Mouse (Mus musculus) forelimb bud, embryonic 11.5 days (tissue): Measurements from ENCODE around the gene Mgat5.

Experiments
- DNase-seq: peaks from one replicate; pipeline ENCODE4 v3.0.0-alpha.2; 2012; ENCODE audit warnings: low read depth, low spot score

Gene Mgat5

DNA sequence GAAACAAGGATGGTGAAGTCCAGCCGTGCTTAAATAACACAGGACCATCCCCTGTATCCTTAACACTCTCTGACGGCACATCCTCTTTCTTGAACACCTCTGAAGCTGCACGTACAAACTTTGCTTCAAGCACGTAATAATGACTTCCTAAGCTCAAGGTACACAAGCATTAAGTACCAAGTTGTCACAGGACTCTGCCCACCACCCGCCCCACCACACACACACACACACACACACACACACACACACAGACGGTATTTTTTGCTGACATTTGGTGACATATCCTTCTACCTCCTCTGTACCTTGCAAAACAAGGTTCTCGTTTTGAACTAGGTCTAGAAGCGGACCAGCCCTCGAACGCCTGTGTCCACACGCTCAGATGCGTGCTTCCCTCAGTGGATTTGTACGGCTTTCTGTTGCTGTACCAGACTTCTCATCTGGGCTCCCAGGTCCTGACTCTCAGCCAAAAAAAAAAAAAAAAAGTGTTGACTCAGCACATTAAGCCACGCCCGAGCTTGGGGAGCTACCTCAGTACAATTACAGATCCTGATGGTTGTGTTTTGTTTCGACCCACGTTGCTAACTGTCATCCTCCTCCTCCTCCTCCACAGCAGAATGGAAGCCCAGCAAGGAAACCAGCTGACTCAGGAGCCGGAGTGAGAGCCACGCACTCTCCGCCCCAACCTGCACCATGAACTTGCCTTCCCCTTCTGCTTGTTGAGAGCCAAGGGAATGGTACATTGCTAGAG, 101.4 kb downstream of the Mgat5 start:
- no peak for DNase-seq

DNA sequence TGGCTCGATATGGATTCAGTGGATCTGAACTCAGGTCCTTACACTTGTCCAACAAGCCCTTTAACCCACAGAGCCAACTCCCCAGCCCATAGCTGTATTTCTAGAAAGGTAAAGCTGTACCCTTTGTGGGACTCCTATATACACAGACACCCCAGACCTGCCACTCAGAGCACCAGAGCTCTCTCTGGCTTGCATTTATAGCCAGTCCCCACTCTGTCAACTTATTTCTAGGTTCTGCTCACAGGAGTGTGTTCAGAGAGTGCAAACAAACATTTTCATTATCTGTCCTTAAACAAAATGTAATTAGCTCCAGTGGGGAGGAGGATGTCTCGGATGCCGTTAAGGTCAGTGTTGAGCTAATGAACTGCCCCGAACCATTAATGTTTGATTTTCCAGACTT, 102.5 kb downstream of the Mgat5 start:
- no peak for DNase-seq

DNA sequence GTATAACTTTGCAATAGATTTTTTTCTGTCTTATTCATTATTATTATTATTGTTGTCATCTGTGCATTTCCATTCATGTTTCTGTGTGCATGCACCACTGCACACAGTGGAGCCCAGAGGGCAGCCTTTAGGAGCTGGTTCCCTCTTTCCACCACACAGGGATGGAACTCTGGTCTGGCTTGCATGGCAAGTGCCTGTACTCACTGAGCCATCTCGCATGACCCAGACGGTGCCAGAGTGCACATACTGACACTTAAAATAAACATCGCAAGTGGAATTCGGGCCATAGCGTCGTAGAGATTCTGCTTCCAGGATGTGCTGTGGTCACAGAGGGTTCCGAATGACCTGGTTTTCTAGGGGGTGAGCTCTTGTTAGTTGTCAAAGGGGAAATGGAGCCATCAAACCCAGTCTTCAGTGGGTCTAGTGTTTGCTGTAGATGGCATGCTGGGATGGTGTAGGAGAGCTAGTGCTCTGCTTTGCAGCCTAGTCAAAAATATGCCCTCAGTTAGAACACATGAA, 103.5 kb downstream of the Mgat5 start:
- no peak for DNase-seq

DNA sequence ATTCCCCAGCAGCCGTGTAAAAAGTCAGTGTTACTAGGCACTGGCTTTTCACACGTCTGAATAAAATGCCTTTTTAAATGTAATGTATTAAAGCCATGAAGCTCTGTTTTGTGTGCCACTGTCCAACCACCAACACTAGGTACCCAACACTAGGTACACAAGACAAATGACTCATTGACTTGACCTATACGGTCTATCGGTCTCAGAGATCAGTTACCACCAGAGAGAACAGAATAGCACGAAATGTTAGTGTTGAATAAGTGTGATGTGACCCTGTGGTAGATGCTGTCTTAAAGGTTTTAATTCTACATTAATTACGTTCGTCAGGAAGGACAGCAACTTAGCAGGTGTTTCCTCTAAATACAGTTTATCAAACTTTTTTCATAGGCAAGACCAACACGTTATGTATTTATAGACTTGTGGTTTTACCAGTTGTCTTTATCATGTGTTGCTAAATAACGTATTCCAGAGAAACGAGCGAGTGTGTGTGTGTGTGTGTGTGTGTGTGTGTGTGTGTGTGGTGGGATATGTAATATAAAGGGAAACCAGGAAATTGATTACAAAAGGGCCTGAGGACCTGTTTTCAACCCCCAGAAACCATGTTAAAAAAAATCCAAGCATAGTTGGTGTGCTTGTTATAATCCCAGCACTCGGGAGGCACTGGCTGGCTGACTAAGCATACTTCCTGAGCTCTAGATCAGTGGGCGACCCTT, 104.3 kb downstream of the Mgat5 start:
- DNase-seq, result no peak

DNA sequence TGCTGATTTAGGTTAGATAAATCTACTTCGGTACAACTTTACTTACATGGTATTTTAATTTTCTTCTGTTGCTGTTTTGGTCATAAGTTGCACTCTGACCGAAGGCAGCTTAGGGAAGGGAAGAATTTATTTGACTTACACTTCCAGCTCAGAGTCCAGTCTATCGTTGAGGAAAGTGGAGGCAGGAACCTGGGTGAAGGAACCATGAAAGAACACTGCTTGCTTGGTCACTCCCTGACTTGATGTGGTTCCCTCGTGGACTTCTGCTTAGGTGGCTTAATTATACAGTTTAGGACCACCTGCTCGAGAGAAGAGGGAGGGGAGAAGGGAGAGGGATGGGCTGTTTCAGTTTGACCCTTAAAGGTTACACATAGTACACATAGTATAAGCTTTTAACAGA, 105.2 kb downstream of the Mgat5 start:
- DNase-seq, result no peak

DNA sequence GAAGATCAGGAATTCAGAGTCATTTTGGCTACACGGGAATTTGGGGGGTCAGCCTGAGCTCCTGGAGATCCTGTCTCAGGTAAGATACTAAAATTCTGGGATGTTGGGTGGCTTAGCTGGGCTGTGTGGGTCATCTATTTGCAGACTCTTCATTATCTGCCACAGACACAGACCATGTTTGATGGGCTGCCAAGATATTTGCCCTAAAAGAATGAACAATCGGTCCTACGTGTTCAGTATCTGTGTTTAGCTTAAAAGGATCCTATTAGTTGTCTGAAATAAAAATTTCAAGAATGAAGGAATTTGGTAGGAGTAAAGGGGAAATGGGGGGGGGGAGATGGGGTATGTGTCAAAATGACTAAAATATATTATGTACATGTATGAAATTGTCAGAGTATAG, 105.9 kb downstream of the Mgat5 start:
- DNase-seq, result no peak

DNA sequence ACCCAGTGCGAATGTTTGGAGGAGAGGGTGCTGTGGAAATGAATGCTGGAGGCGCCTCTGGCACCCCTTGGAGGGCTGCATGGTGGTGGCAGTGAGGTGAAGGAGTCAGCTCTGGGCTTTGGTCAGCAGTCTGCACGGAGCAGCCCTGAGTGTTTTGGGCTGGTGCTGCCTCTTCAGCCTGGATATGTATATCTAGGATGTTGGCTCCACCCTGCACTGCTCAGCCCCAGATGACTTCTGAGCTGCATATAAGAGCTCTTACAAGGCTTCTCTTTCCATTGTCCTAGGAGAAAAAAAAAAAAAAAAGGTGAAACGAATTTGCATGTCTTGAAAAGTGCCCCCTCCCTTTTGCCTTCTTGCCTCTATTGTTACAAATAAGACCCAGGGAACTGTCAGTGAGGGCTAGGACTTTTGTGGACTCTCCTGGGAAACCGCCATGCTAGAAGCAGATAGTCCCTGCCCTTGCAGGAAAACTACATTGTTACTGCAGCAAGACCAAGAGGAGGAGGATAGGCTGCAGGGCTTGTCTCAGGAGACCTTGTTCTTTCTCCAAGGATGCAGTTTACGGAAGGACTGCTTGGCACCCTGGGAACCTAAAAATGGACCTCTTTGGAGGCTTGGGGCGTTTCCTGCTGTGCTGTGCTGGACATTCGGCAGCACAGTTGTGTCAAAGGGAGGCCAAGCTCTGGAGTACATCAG, 109.0 kb downstream of the Mgat5 start:
- DNase-seq, result no peak

DNA sequence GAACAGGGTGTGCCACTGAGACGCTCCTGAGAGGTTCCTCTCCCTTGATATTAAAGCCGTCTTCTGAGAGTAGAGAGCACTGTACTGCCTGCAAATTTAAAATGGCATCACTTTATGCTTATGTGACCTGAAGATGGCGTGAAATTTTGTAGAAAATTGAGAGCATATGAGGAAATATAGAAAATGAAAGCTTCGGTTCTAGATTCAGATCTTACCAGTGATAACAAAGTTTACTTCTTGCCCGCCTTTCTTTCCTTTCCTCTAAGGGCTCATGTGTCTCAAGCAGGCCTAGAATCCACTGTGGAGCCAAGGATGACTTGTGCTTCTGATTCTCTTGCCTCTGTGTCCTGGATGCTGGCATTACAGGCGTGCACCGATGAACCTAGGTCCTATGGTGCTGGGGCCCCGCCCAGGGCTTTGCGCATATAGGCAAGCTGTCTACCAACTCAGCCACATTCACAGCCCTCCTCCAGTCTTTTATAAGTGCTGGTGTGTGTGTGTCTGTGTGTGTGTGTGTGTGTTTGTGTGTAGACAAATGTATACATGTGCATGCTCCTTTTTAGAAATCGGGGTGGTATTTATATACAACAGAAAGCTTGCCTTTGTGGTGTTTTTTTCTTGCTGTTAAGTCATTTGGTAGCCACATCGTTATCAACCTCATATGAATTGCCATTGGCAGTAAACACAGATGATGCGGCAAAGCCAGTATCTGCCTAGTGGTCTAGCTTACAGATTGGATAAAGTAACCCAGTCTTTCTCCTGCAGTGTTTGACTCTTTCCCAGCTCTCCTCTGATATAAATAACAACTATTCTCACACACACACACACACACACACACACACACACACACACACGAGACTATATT, 111.2 kb downstream of the Mgat5 start:
- no peak for DNase-seq

DNA sequence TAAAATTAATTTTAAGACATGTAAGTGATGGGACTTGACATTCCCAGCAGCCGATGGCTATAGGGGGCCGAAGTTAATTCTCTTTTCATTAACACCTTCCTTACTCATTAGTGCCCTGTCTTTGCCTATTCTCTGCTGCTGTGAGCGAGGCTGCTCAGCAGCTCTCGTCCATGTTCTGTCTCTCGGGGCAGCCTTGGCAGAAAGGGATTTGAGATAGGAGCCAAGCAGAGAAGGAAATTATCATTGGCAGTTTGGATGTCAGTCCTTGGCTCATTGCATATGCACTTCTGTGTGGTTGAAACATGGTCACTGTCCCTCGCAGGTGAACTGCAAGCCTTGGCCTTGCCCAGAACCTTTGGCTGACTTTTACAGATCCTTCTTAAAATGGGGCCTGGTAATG, 111.8 kb downstream of the Mgat5 start:
- DNase-seq, result no peak

DNA sequence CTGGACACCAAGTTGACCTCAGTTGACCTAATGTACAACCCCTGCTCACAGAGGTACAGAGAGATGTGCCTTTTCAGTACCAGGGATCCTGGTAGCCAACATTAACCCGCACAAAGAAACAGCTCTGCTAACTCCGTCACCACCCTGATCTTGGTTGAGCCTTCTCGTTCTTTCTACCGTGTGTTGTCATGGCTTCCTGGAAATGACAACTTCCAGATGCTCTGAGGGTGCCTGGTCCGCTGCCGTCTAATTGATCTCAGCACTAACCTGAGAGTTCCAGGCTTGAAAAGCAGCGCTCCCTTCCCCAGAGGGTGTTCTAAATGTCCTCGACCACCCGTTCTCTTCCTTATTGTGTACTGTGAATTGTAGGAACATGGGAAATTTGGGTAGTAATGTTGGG, 112.7 kb downstream of the Mgat5 start:
- peak; percentile 10 for DNase-seq

DNA sequence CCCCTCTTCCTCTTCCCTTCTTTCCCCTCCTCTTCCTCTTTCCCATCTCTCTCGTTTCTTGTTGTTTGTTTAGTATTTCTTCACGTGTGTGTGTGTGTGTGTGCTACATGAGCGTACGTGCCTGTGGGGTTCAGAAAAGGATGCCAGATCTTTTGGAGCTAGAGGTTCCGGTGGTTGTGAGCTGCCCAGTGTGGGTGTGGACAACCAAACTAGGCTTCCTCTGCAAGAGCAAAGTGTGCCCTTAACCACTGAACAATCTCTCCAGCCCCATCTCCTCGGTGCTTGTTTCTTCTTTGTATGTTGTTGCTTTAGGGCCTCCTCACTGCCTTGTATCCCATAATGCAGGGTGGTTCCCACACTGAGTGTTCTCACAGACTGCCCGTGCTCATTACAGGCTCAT, 113.7 kb downstream of the Mgat5 start:
- DNase-seq, result no peak

DNA sequence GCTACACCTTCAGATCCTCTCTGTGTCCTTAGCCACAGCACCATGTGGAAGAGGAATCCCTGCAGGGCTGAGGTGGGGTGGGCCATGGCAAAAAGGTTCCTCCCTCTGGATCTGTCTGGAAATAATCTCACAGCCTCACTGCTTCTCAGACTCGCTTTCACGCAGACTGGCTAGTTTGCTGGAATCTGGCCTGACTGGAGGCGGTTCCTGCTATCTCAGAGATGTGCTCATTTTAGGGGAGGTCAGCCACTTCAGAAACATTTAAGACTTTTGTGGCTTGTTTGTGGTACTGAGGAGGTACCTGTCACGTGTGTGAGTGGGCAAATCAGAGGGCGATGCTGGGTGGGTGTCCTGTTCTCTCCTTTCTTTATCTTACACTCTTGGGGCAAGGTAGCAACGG, 115.0 kb downstream of the Mgat5 start:
- DNase-seq, result no peak

DNA sequence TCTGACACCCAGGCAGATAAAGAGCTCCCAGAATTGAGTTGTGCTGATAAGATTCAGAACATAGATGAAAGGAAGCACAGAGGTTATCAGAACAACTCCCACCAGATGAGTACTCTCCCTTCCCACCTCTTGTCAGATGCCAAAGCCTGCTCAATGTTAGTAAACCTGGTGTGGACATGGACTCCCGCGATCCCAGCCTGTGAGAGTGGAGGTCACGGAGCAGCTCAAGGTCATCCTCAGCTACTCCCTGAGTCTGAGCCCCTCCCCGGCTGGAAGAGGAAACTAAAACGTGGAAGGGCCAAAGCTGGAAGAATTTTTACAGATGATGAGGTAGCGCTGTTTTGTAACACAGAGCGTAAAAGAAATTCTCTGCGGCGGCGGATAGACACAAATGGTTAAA, 116.1 kb downstream of the Mgat5 start:
- DNase-seq, result no peak

DNA sequence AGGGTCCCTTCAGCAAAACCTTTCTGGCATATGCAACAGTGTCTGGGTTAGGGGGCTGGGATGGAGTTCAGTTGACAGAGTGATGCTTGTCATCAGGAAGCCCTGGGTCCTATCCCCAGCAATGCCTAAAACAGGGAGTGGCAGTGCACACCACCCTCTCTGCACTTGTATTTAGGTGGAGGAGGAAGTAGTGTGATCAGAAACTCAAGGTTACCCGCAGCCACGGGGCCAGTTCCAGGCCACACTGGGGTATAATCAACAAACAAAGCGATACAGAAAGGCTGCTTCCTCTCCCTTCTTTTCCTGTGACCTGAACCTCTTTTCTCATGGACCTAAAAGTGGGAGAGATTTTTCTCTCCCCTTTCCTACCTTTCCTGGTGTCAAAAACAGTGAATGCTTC, 116.8 kb downstream of the Mgat5 start:
- no peak for DNase-seq

DNA sequence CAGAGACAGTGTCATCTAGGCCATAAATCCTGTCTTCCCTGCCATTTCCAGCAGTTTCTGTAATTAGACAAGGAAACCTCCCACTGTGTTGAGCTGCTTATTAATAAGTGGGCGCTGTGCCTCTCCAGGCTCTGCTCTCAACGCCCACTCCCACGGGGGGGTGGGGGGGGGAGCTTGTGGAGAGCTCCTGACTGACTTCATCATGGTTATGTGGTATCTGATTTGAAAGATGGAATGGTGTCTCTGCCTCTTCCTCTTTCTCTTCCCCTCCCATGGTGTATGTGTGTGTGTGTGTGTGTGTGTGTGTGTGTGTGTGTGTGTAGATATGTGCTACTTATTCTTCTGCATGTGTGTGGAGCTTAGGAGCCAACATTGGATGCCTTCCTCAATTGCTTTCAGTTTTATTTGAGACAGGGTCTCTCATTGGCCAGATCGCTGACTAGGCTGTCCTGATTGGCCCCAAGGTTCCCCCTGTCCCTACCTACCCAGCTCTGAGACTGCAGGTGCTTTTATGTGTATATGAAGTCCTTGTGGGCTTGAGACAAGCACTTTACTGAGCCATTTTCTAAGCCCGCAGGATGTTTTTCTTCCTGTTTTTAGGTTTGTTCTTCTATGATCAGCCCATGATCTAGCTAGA, 117.5 kb downstream of the Mgat5 start:
- no peak for DNase-seq

DNA sequence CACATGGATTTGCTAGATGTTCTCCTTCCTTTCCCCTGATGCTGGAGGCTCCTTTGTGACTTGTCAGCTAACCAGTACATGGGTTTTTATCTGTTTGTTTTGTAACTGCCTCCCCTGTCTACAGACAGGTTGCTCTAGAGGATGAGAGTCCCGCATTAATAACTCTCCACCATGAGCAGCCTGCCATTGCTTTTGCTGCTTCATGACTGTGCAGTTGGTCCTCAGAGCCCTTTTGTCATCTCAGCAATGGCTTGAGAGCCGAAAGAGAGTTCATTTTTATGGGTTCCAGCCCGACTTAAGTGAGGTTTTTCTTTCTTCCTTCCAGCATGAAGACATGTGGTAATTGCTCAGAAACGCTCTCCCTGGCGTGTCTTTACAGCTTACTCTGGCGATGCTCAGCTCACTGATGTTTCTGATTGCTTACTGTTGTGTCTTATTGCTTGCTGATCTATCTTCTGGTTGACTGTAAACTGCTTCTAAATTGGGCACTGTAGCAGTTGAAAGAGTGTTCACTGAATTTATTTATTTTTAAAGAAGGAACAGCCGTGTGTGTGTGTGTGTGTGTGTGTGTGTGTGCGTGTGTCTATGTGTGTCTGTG, 120.9 kb downstream of the Mgat5 start:
- no peak for DNase-seq

DNA sequence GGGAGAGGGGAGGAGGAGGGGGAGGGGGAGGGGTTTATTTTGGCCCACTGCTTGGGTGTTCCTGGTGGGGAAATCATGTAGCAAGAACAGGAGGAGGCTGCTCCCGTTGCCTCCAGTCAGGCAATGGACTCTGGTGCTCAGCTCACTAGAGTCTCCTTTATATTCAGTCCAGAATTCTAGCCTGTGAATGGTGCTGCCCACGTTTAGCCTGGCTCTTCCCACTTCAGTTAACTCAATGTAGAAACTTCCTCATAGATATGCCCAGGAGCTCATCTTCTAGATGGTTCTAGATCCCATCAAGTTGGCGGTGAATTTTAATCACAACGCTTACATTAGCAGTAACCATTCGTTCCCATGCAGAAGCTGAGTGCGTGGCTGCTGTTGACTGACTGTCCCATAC, 123.0 kb downstream of the Mgat5 start:
- DNase-seq, result no peak

DNA sequence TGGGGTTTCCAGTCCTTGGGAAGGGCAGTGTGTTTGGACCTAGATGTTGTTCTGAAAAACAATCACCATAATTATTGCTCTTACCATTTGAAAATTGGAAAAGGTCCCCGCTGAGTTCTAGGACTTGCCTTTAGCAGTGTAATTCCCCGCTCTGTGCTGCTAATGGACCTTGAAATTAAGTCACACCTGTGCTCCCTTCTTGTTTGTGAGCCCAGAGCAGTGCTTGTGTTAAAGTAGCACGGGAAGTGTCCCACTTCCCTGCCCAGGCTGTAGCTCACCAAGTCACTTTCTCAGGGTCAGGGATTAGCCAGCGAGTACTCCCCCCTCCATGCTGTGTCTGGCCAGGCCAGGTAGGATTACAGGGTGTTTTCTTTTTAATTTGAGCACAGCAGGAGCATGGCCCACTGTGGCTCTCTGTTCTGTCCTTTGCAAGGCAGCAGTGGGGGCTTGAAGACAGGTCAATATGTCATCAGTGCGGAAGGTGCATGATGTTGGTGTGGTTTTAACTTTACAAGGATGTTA, 123.6 kb downstream of the Mgat5 start:
- DNase-seq, result no peak

DNA sequence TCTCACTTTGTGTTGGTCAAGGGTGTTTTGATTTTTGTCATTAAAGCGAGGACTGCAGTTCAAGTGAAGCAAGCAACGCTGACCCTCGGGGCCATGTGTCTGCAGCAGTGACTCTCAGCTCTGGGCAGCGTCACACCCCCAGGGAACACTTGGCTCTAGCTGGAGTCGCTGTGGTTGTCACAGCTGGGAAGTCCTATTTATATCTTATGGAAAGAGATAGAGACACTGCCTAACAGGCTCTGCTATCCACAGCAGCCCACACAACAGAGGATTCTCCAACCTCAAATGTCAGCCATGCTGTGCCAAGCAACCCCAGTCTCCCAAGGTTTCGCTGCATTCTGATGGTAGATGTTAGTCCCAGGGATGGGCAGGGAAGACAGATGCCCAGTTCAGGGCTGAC, 125.0 kb downstream of the Mgat5 start:
- DNase-seq, result no peak

DNA sequence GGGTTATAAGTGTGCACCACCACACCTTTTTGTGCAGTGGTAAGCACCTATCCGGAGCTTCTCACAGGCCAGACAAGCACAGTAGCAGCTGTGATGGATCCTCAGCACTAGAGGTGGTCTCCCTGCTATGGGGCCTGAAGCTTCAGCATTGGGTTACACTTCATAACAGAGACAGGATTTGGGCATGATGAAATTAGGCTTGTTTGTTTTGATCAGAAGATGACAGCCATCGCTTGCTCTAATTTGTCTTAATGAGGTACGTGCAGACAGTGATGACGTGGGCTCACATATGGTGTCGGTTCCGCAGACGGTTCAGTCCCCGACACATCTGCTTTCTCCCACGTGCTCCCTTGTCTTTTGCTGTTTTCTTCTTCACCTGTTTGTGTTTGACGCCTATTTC, 132.9 kb downstream of the Mgat5 start:
- DNase-seq, result no peak
